Mouse (Mus musculus) bone marrow, adult 2 months (tissue): Measurements from ENCODE around the gene Fam168a.

Experiments used
- CTCF ChIP-seq: fragments of 200-500 bp; IDR thresholded peaks from 2 replicates; pipeline ENCODE4 v1.5.1; 2011; ENCODE audit warnings: low read length, control low read depth; ENCODE audit not compliant: control insufficient read depth, insufficient read depth
- POLR2A ChIP-seq: fragments of 200-500 bp; IDR thresholded peaks from 2 replicates; pipeline ENCODE4 v1.6.1; 2011; ENCODE audit warnings: low read depth, mild to moderate bottlenecking, control low read depth, low read length, borderline replicate concordance; ENCODE audit not compliant: control insufficient read depth

GRCm38 (mm10) chr7:100683241-100683640 is 23.2 kb upstream of the Fam168a start:
- TF ChIP-seq CTCF (no peak), POLR2A (no peak)
